Mouse (Mus musculus) embryonic facial prominence, embryonic 14.5 days (tissue): ENCODE data around the gene Cped1. TPM values are rescaled to one million over a fixed set of nuclear protein-coding genes. Genes with fewer than 3 reads are reported as not detected.

Source experiments
- ATAC-seq: fragments of 200-750 bp; cut with Nextera tagmentation; 2 replicates; pipeline ENCODE4 v1.8.0; 2017; ENCODE audit warnings: low read depth, moderate number of reproducible peaks, moderate TSS enrichment
- DNase-seq: peaks from one replicate; pipeline ENCODE4 v3.0.0-alpha.2; 2015; ENCODE audit warnings: low spot score
- H3K27ac ChIP-seq: fragments of 300-500 bp; sonication (generic); replicated peaks from 2 replicates; pipeline ENCODE4 v1.5.1; 2014; ENCODE audit warnings: low read depth, mild to moderate bottlenecking, low read length, moderate library complexity
- H3K27me3 ChIP-seq: fragments of 300-500 bp; sonication (generic); replicated peaks from 2 replicates; pipeline ENCODE4 v1.6.1; 2014; ENCODE audit warnings: low read length; ENCODE audit not compliant: control insufficient read depth, insufficient read depth
- H3K36me3 ChIP-seq: fragments of 300-500 bp; sonication (generic); 2 replicates; pipeline ENCODE4 v1.6.1; 2014; ENCODE audit warnings: low read length, mixed read lengths; ENCODE audit not compliant: control insufficient read depth, insufficient read depth
- H3K4me1 ChIP-seq: fragments of 300-500 bp; sonication (generic); 2 replicates; pipeline ENCODE4 v1.6.1; 2014; ENCODE audit warnings: antibody characterized with exemption, low read length; ENCODE audit not compliant: control insufficient read depth, insufficient read depth
- H3K4me2 ChIP-seq: fragments of 300-500 bp; sonication (generic); 2 replicates; pipeline ENCODE4 v1.6.1; 2014; ENCODE audit warnings: low read depth, mild to moderate bottlenecking, low read length, moderate library complexity, mixed read lengths
- H3K4me3 ChIP-seq: fragments of 300-500 bp; sonication (generic); 2 replicates; pipeline ENCODE4 v1.5.1; 2014; ENCODE audit warnings: low read depth, mild to moderate bottlenecking, low read length
- H3K9ac ChIP-seq: fragments of 300-500 bp; sonication (generic); 2 replicates; pipeline ENCODE4 v1.6.1; 2014; ENCODE audit warnings: low read depth, mild to moderate bottlenecking, low read length, moderate library complexity, mixed read lengths
- H3K9me3 ChIP-seq: fragments of 300-500 bp; sonication (generic); 2 replicates; pipeline ENCODE4 v1.6.1; 2016; ENCODE audit warnings: low read length; ENCODE audit not compliant: control insufficient read depth
- WGBS: fragments of 180-500 bp; shearing (Covaris S2); extraction: QIAGEN DNeasy Blood & Tissue Kit; methylation state at CpG from one replicate; pipeline ENCODE4 v1.1.7; 2014; 5-methylcytosine and 5-hydroxymethylcytosine counted together
- polyA plus RNA-seq: library from polyadenylated mRNA; unstranded; fragments of >200 nt; fragmentation: Nextera tagmentation; extraction: Ambion mirVana; gene quantifications from 2 replicates; pipeline ENCODE4 v1.2.1, GENCODE M21; 2014

The Cped1 gene
- polyA plus RNA-seq, 1 experiment from 2014 or later = 25.0 TPM

GRCm38 (mm10) chr6:22093792-22094191, 108.1 kb downstream of the Cped1 start:
- Histone ChIP-seq H3K36me3 (no peaks in the 10 kb centered on the region), H3K4me2 (no peak overlapping the region)
- 87% methylated on average over 5 of the region's 5 CpGs for WGBS

GRCm38 (mm10) chr6:22097709-22098108, 112.0 kb downstream of the Cped1 start:
- H3K9ac ChIP-seq = no peak overlapping the region
- H3K4me3 ChIP-seq = no peak overlapping the region
- H3K9me3 ChIP-seq = no peaks in the 10 kb centered on the region
- ATAC-seq (no peak), DNase-seq (peak; percentile 41)
- no peaks in the 10 kb centered on the region for H3K4me1 ChIP-seq
- WGBS = 38% methylated on average over 2 of the region's 2 CpGs
- H3K4me2 ChIP-seq = no peak overlapping the region
- H3K27ac ChIP-seq = no peak overlapping the region
- no peaks in the 10 kb centered on the region for H3K27me3 ChIP-seq
- H3K36me3 ChIP-seq = no peaks in the 10 kb centered on the region

More at GRCm38 (mm10) chr6:22093792-22094191, 108.1 kb downstream of the Cped1 start:
- Histone ChIP-seq H3K27me3 (no peaks in the 10 kb centered on the region), H3K4me3 (no peak overlapping the region), H3K9ac (no peak overlapping the region), H3K27ac (no peak overlapping the region), H3K4me1 (no peaks in the 10 kb centered on the region), H3K9me3 (no peaks in the 10 kb centered on the region)
- ATAC-seq = no peak
- no peak for DNase-seq

GRCm38 (mm10) chr6:22099832-22100231, 114.1 kb downstream of the Cped1 start:
- no peak for ATAC-seq
- Histone ChIP-seq H3K36me3 (no peaks in the 10 kb centered on the region), H3K9me3 (no peaks in the 10 kb centered on the region)

GRCm38 (mm10) chr6:22101939-22102338, 116.2 kb downstream of the Cped1 start:
- ATAC-seq = no peak
- no peak for DNase-seq
- Histone ChIP-seq H3K4me1 (no peaks in the 10 kb centered on the region), H3K9ac (no peak overlapping the region), H3K36me3 (no peaks in the 10 kb centered on the region), H3K9me3 (no peaks in the 10 kb centered on the region), H3K27me3 (no peaks in the 10 kb centered on the region), H3K27ac (no peak overlapping the region), H3K4me3 (no peak overlapping the region), H3K4me2 (no peak overlapping the region)
- WGBS = 67% methylated on average over 3 of the region's 3 CpGs

More at GRCm38 (mm10) chr6:22099832-22100231, 114.1 kb downstream of the Cped1 start:
- Histone ChIP-seq H3K4me3 (no peak overlapping the region), H3K4me1 (no peaks in the 10 kb centered on the region), H3K9ac (no peak overlapping the region), H3K27ac (no peak overlapping the region), H3K4me2 (no peak overlapping the region), H3K27me3 (no peaks in the 10 kb centered on the region)
- 86% methylated on average over 4 of the region's 5 CpGs for WGBS
- no peak for DNase-seq

GRCm38 (mm10) chr6:22102752-22103151, 117.0 kb downstream of the Cped1 start:
- no peak overlapping the region for H3K4me3 ChIP-seq
- no peak for DNase-seq
- no peak for ATAC-seq
- H3K27me3 ChIP-seq = no peaks in the 10 kb centered on the region
- H3K9ac ChIP-seq = no peak overlapping the region
- no peaks in the 10 kb centered on the region for H3K36me3 ChIP-seq
- 87% methylated on average over 4 of the region's 4 CpGs for WGBS
- H3K4me2 ChIP-seq = no peak overlapping the region
- H3K27ac ChIP-seq = no peak overlapping the region
- no peaks in the 10 kb centered on the region for H3K9me3 ChIP-seq
- no peaks in the 10 kb centered on the region for H3K4me1 ChIP-seq

- no peak overlapping the region for H3K27ac ChIP-seq
- ATAC-seq (peak; percentile 73), DNase-seq (no peak)
- no peaks in the 10 kb centered on the region for H3K9me3 ChIP-seq
- H3K4me3 ChIP-seq = no peak overlapping the region
- no peak overlapping the region for H3K4me2 ChIP-seq
- H3K4me1 ChIP-seq = no peaks in the 10 kb centered on the region
- WGBS = 73% methylated on average over 2 of the region's 3 CpGs
- H3K36me3 ChIP-seq = no peaks in the 10 kb centered on the region
- H3K9ac ChIP-seq = no peak overlapping the region
- no peaks in the 10 kb centered on the region for H3K27me3 ChIP-seq
These were observed 118.0 kb downstream of the Cped1 start for GRCm38 (mm10) chr6:22103713-22104112.

- no peak overlapping the region for H3K9ac ChIP-seq
- no peaks in the 10 kb centered on the region for H3K4me1 ChIP-seq
- WGBS = 19% methylated on average over 8 of the region's 8 CpGs
- peak; percentile 88 for DNase-seq
- no peaks in the 10 kb centered on the region for H3K36me3 ChIP-seq
- no peak overlapping the region for H3K4me2 ChIP-seq
- peak; percentile 93 for ATAC-seq
- H3K9me3 ChIP-seq = no peaks in the 10 kb centered on the region
- no peak overlapping the region for H3K4me3 ChIP-seq
- no peak overlapping the region for H3K27ac ChIP-seq
- H3K27me3 ChIP-seq = no peaks in the 10 kb centered on the region
These were observed 118.5 kb downstream of the Cped1 start for GRCm38 (mm10) chr6:22104211-22104610.

GRCm38 (mm10) chr6:22114079-22114478, 128.4 kb downstream of the Cped1 start:
- DNase-seq (no peak), ATAC-seq (no peak)
- Histone ChIP-seq H3K9me3 (no peaks in the 10 kb centered on the region), H3K27ac (no peak overlapping the region), H3K4me3 (no peak overlapping the region), H3K36me3 (no peaks in the 10 kb centered on the region), H3K27me3 (no peaks in the 10 kb centered on the region), H3K4me1 (no peaks in the 10 kb centered on the region), H3K4me2 (no peak overlapping the region), H3K9ac (no peak overlapping the region)
- WGBS = 81% methylated on average over 6 of the region's 6 CpGs

GRCm38 (mm10) chr6:22116679-22117078, 131.0 kb downstream of the Cped1 start:
- Histone ChIP-seq H3K27me3 (no peaks in the 10 kb centered on the region), H3K4me2 (no peak overlapping the region), H3K27ac (no peak overlapping the region), H3K9me3 (no peaks in the 10 kb centered on the region), H3K4me3 (no peak overlapping the region), H3K36me3 (no peaks in the 10 kb centered on the region), H3K9ac (no peak overlapping the region), H3K4me1 (no peaks in the 10 kb centered on the region)
- no peak for ATAC-seq
- DNase-seq = no peak
- WGBS = 89% methylated on average over 1 of the region's 1 CpGs
